Mouse (Mus musculus) megakaryocyte progenitor cell, adult 5-6 weeks (primary cell): Measurements from ENCODE around the gene 4933412E24Rik. TPM values are rescaled to one million over a fixed set of nuclear protein-coding genes. Genes with fewer than 3 reads are reported as not detected.

Source experiments
- ATAC-seq: replicated peaks from 2 replicates; pipeline ENCODE4 v1.8.0; 2016; ENCODE audit warnings: mild to moderate bottlenecking, moderate TSS enrichment, inconsistent platforms; ENCODE audit not compliant: poor library complexity
- total RNA-seq, 2 experiments: library from RNA; stranded (forward) in 1 of 2; stranded (reverse) in 1 of 2; fragments of 157-497, 149-512 nt in 1 of 2; fragments of 200-1000 nt in 1 of 2; gene quantifications; 2 replicates each; pipeline versions ENCODE4 v1.2.3 to v1.2.4; 2015 to 2017

The 4933412E24Rik gene
- not detected in 2 replicates for total RNA-seq (2015)
- not detected in 2 replicates for total RNA-seq (2017)

DNA sequence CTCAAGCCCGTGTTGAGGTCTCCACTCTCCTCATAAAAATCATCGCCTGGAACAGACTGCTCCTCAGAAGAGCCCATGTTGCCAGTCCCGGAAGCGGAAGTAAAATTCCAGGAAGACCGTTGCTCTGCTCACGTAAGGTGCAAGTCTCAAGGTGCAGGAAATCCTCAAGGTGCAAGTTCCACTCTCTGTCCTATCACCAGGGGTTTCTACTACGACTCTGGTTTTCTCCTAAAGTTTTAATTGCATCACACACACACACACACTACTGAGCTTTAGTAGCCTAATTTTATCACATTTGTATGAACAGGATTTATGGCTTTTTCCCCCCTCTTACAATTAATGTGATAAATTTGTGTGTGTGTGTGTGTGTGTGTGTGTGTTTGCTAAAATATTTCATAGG, at the start of gene 4933412E24Rik:
Gene 4933412E24Rik (minus strand): TSS at position 101 of the 400 bp plus-strand sequence.
- no peak for ATAC-seq

DNA sequence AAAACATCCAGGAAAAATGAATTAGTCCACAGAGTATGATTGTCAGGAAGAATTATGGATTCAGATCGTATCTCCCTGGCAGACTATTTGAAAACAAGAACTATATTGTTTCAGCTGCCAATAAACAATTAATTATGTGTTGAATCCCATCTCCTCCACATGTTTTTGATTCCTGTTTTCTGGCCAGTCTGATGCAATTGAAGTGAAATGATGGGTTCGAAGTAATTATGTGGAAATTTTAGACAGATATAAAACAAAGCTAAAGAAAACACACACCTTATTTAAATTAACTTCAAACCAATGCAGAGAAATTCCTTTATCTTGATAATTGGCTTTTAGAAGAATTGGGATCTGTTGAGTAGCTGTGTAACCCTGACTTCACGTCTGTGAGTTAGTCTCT, 14.3 kb upstream of the 4933412E24Rik start:
- ATAC-seq, result no peak

DNA sequence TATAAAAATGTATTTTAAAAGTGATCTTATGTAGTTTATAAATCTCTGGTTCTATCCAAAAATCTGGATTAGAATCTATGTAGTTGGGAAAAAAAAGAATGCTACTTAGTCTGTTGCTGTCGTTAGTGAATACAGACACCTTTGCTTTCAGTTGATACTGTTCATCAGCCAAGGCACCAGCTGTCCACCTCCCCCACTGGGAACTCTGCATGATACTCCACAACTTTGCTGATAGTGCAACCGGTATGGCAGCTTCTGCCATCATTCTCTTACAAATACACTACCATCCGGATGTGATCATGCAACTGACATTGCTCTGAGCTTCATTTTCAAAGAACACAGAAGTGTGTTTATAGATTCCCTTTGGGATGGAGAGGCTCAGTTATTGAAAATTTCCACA, 4.8 kb upstream of the 4933412E24Rik start:
- ATAC-seq, result no peak

DNA sequence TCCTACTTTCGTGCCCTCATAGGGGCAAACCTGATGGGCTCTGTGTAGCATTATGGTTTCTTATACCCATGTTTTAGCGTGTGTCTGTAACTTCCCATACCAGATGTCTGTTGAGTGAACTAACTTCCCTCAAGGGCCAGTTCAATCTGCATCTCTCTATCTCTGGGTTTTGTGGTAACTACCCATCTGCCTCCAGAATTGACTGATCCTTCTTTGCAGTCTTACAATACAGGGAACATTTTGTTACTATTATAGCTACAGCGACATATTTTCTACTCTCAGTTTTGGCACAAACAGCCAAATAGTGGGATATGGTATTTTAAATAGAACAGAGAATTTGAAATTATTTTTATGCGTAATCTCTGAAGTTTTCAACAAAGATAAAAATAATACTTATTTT, 6.2 kb downstream of the 4933412E24Rik start:
- no peak for ATAC-seq

DNA sequence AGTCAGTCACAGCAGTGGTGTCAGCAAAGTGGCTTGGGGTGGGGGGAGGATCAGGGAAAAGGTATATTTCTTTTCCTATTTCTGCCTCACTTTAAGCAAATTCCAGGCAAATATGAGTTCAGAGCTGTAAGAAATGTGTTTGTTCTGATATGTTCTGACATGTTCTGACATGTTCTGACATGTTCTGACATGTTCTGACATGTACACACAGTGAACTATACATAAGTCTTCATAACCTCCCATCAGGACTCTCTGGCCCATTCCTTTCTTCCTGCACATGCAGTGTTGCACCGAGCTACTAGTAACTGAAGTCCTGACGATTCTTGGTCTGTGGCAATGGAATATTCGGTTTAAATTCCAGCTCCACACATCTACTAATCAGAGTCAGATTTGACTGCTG, 6.8 kb downstream of the 4933412E24Rik start:
- no peak for ATAC-seq

DNA sequence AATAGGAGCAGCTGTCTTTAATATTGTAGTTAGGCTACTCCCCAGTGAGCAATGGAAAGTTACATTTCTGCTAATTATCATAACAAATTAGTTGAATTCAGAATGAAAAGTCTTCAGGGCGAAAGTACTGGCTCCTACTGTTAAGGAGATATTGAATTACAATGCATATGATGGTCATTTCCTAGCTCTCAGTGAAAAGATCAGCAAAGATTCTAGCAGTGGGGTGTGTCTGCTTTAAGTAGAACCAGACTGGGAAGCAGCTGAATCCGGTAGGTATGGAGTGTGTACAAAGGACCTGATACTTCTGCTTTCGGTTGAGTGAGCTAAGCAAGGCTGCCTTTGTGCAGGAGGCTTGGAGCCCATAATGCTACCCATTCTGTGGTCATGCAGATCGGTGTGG, 32.6 kb downstream of the 4933412E24Rik start:
- ATAC-seq, result peak; percentile 71

DNA sequence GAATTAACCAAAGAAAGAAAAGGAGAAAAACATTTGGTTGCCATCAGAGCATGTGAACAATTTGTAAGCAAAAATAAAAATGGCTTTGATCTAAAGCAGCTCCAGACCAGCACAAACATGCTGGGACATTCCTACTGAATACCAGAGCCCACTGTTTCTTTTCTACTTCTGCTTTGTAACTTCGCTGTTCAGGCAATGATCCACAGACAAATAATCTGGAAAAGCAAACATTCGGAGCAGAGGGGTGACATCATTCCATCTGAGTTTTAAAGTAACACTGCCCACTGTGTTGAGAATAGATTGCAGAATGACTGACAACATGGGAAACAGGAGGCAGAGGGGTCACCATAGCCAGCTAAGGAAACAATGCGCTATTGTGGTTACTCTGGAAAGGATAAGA, 41.1 kb downstream of the 4933412E24Rik start:
- no peak for ATAC-seq

DNA sequence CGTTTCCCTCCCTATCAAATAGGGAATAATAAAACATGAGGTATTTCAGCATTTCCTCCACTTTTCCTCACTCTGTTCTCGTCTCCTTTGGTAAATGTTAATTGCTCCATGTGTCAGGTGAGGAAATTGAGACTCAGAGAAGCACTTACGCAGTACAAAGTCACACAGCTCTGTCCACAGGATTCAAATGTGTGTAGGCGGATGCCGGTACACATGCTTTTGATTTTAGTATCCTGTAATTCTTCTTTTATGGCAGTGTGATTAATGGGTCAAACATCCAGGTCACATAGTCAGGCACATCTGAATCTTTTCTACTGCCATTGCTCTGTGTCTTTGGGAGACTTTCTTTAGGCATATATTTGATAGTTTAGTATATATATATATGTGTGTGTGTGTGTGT, 41.8 kb downstream of the 4933412E24Rik start:
- no peak for ATAC-seq

DNA sequence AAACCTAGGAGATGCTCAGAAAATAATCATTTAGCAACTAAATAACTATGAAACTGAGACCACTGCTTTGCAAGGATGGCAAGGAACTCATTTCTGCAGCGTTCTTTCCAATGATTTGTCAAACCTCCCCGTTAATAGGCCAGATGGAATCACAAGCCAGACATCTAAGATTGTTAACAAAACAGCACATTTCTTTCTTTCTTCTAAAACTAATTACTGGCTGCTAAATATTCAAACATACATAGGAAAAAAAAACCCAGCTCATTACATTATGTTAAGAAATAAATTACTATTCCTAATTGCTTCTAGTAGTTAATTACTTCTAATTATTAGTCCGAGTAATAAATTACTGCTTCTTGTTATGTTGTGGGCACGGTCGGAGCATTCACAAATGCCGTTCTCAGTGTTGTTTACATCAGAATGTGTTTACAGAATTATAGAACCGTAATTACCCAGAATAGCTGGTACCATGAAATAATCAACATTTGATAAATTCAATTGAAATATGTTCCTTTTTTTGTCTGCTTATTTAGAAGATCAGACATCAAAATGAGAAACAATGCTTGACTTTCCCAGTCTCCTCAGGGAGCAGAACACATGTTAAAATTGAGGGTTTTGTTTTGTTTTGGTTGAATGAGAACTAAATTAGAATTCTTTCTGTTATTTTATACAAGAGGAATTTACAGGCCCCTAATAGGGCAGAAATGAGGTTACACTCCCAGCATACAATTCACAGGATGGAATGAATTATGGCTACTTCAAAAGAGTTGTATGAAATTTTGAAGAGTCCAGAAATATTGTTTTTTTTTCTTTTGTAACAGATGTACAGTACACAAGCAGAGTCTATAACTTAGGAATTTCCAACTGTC, 42.5 kb downstream of the 4933412E24Rik start:
- no peak for ATAC-seq
